Mouse (Mus musculus) small intestine, adult 2 months (tissue): ENCODE measurements around the gene H2al1c.

ENCODE experiments used
- CTCF ChIP-seq: fragments of 200-500 bp; IDR thresholded peaks from 2 replicates; pipeline ENCODE4 v1.5.1; 2012; ENCODE audit warnings: low read depth, mild to moderate bottlenecking, control low read depth, inconsistent platforms, low read length, moderate library complexity, mixed read lengths; ENCODE audit not compliant: insufficient replicate concordance, insufficient read length; ENCODE audit errors: extremely low read depth
- POLR2A ChIP-seq: fragments of 200-500 bp; IDR thresholded peaks from 2 replicates; pipeline ENCODE4 v1.6.1; 2012; ENCODE audit warnings: low read depth, mild to moderate bottlenecking, control low read depth, inconsistent platforms, low read length, moderate library complexity

- TF ChIP-seq POLR2A, result no peak
- TF ChIP-seq CTCF, result no peak
Measured at GRCm38 (mm10) chrX:11280741-11281140, 24.7 kb upstream of the H2al1c start.
